Mouse (Mus musculus): Measurements from ENCODE around the gene Atrnl1.
"Not testable (repeated sequence)": the region's sequence is repeated elsewhere in the genome, so short reads cannot be mapped to it uniquely, and the experiment has no call there.

Atrnl1 gene

DNA sequence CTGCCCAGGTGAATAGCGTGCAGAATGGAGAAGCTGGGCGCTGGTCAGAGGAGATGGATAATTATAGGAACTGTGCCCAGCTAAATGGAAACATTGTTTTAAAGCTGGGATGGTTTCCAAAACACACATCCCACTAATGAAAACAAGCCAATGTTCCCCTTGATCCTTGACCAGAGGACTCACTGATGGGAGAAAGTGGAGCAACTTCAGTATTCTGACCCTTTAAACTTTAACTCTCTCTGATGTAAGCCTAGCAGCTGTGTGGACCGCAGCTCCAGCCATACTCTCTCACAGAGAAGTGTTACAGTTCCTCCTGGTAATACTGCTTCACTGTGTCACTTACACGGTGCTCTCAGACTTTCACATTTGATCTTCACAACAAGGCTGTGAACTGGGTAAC lies 432.7 kb downstream of the Atrnl1 start:
- no peak for DNase-seq

DNA sequence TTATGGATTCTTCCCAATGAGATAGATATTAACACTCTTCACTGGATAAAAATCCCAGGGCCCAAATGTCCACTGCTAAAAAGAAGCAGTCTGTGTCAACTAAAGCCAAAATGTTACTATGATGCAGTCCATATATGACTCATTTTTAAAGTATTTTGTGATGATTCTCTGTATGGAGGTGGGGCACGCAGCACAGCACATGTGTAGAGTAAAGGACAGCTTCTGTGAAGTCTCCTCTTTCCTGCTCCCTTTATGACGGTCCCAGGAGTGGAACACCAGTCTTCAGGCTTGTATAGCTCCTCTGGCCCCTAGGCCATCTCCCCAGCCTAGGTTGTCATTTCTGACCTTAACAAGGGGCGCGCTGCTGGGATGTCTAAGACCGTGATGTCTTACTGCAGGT lies 434.0 kb downstream of the Atrnl1 start:
- DNase-seq: no peak

DNA sequence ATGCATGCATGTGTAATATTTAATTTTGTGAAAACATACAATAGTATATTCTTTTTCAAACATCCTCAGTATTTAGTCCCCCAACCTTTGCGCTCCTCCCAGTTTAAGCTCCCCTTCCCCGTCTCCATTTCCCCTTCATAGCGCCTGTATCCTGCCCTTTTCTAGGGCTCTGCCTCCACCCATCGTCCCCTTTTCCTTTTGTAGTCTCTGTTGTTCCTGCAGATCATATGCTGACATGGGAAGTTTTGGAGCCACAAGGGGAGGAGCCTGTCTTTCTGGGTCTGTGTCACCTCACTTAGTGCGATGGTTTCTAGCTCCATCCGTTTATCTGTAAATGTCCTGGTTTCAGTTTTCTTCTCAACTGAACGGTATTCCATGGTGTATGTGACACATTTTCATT lies 435.8 kb downstream of the Atrnl1 start:
- no peak for DNase-seq

DNA sequence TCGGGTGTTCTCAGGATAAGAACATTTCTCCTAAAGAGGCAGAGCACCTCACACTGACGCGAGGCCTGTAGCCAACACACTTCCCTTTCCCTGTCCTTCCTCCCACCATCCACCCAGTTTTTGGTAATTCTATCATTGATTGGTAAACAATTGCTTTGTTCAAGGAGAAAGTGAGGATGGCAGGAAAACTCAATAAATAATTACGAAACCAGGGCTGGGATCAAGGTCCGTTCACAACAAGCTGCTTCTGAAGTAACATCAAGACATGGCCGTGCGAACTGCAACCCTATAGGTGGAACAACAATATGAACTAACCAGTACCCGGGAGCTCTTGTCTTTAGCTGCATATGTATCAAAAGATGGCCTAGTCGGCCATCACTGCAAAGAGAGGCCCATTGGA lies 439.6 kb downstream of the Atrnl1 start:
- DNase-seq: not testable (repeated sequence)

DNA sequence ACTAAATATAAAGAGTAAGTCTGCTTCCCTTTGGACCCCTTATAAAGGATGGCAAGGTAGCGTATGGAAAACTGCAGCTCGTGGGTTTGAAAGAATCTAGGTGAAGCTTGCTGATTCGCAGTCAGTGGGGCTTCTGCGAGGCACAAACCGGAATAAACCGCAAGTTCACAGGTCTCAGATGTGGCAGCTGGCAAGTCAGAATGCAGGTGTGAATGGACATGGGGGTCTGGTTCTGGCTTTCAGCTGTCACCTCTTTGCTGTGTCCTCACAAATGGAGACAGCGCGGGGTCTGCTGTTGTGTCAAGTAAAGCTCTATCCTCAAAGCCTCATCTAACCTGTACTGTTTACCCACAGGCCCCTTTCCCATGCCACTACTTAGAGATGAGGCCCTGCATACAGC lies 440.2 kb downstream of the Atrnl1 start:
- no peak for DNase-seq

DNA sequence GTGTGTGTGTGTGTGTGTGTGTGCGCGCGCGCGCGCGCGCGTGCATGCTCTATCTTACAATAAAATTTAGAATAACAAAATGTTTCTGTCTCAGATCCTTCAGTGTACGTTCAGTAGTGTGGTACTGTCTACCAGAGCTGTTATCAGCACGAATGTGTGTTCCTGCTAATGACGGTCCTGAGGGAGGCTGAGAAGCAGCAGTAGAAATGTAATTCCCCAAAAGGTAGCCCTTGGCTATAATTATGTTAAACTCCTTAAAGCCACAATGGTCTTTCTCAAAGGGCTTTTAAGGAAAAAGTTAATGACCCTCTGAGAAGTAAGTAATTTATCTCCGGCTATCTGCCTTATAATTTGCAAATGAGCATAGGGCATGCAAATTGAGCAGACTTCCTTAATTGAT lies 441.1 kb downstream of the Atrnl1 start:
- DNase-seq: no peak

DNA sequence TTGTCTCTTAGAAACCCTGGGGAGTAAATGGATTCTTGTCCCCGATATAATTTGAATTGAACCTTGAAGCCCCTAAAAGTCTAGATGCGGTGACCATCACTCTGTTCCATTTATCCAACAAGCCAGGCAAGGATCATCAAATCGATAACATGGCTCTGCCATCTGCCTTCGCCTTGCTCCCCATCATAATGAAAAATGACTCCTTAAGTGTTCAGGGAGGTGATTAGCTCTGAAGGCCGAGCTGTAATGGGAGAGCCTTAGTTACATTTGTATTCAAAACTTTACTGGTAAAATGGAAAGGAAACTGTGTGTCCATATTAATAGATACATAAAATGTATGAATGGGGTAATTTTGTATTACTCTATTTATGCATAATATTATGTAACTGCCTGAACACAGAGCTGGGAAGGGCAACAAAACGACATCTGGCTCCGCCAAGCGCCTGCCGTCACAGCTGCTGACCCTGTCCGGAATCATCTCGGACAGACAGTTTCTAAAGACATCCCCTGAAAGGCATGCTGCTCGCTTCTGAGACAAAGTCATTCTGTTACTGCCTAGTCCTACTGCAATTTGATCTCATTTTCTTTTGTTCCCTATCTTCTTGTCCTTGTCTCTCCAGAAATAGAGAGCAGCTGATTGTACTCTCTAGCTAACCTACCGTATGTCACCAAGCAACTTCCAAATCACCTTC lies 441.8 kb downstream of the Atrnl1 start:
- DNase-seq: no peak

DNA sequence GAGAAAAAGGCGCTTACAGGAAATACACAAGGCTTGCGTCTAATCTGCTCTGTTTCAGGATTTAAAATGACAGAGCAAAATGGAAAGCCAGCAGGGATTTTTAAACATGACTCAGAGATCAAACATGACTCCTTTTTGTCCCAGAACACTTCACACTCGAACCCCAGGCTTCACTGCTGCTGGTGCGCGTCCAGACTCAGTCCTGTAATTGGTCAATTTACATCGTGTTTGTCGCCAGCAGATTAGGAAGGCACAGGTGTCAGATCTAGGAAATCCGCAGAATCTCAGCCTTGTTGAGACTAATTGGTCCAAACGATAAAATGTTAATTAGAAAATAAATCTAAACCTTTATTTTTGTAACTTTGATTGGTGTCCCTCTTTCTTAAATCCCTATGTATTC lies 448.9 kb downstream of the Atrnl1 start:
- DNase-seq: no peak

DNA sequence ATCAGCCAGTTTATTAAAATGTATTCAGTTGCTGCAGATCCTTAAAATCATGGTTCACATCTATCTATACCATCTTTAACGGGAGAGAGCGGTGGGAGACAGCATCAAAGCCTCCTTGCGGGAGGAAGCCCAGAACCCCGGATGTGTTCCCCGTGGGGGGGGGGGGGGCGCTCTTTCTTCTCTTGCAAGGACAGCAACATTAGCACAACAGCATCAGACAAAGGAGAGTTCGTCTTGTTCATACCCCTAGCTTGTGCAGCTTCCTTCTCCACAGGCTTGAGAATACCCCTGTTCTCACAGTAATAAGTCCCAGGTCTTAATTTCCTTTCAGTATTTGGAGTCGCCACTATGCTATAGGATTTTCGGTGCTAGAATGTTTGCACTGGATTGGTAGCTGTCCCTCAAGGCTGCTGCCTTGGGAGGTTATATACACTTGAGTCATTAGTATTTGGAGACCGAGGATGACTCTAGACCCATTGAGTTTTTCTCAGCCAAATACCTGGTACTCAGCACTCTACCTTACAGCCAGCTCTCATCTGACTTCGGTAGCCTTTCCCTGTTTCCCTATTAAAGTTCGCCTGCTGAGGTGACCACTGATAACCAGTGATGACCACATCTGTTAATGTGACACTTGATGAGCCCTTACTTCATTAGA lies 449.5 kb downstream of the Atrnl1 start:
- DNase-seq: no peak

DNA sequence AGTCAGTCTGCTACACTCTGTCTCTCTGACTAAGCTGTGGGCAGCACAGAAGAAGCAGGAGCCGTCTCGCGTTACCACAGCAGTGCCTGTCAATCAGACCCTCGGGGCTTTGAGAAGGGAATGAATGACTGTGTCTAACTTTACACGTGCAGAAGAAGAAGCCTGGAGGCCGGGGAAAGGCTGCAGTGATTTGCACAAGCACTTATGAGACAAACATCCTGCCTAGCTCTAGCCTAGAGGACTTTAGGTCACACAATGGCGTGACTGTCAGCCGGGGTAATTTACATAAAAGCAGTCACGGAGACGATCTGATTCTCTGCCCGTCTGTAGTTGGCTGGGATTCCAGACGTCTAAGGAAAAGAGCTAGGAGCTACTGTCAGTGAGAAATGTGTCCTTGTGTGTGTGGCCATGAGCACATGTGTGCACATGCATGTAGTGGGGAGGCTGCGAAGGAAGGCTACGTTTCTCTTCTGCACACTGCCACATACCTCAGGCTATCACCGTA lies 450.1 kb downstream of the Atrnl1 start:
- DNase-seq: no peak

DNA sequence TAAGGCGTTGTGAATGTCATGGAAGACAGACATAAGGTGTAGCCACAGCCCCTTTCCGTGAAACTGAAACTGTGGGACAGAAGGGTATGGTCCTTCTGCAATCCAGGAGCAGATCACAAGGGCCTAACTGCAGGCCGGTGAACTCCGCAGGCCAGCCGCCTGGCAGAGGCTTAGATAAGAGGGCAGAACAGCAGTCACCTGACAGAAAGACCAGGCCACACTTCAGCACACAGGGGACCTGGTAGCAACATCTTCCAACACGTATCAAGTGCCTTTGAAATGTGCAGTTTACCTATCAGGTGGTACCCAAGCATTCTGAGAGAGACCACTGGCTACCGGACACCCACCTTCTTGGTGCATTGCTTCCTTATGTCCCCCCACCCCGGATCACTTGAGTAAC lies 451.1 kb downstream of the Atrnl1 start:
- DNase-seq: no peak

DNA sequence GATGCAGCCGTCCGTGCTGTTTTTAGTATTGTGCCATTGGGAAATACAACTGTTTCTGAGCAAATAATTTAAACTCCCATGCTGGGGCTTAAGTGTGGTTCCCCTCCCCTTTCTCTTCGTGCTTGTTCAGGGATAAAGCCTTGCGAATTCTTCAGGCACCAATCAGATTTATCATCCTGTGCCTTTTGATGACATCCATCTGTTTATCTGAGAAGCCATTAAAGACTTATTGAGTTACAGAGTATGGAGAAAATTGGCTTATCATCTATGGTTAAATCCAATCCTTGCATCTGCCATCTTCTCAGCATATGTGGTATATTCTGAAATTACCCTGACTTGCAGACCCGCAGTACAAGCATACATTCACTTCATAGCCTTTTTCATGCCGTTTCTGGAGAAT lies 452.7 kb downstream of the Atrnl1 start:
- no peak for DNase-seq

DNA sequence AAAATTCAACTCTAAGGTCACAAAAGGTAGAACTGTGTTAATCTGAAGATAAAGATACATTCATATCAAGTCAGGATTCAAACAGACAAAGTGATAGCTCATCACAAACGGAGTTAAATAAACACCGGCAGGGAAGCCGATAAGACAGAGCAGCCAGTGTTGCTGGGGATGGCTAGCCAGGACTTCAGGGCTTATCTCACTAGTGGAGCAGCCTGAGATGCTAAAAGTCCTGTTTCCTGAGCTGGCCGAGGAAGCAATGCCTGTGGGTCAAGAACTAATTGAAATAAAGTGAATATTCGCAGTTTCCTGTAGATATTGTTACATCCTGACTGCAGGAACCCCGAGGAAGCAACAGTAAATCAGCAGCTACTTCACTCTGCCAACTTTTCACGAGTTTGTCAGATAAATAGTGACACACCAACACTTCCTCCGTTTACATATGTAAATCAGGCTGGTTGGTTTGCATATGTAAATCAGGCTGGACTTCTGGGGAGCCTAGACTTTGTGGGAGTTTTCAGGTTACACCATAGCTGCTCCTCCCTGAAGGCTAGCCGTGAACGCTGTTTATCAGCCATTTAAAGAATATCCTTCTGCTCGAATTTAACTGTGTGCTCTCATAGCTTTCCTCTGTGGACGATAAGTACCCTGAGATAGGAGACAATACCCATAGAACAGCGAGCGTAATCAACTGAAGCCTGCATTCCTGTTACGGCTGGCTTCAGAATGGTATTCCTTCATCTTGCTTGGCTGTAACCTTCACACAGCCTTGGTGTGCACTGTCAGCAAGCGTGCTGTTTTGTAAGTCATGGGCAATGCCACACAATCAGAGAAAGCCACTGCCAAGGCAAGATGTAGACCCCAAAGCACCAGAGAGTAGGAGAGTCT lies 453.5 kb downstream of the Atrnl1 start:
- no peak for DNase-seq

DNA sequence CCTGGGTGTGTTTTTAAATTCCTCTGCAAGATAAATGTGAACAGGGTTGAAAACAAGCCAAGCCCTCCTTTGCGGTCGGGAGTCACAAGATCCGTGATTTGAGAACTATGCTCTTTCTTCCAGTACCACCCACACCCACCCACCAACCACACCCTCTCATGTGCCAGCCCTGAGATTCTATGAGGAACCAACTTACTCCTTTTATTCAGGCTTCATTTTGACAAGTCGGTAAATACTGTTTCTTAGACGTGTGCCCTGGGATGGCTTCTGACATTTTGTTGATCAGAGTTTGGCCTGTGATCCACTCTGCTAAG lies 454.1 kb downstream of the Atrnl1 start:
- no peak for DNase-seq

DNA sequence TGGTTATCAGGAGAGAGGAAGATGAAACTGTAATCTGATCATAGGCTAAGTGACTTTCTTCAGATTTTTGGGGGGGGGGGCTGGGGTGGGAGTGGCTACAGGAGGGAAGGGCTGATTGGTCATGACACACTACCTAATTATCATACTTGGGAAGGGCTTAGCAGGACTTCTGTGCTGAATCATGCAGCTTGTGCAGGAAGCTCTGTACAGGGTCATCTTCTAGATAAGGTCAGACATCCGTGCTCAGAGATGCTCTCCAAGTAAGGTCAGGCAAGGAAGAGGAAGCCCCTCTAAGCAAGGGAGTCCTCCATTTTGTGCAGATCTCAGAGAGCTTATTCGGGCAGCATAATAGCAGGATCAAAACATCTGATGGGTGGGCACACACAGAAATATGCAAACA lies 454.7 kb downstream of the Atrnl1 start:
- no peak for DNase-seq

DNA sequence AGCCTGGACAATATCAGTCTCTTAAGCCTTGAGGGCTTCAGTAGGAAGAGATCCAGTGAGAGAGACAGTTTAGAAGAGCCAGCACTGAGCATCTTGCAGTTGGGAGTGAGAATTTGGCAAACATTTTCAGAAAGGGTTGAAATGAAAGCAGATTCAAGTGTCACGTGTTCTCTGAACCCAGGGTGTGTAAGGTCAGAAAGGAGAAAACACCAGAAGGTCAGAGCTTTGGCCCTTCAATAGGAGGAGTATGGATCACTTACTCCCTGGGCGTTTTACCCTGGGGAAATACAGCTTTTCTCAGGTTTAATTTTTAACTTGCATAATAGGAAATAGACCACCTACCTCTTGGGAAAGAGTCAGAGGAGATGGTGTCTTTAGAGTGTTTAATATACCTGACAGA lies 457.3 kb downstream of the Atrnl1 start:
- DNase-seq: no peak

DNA sequence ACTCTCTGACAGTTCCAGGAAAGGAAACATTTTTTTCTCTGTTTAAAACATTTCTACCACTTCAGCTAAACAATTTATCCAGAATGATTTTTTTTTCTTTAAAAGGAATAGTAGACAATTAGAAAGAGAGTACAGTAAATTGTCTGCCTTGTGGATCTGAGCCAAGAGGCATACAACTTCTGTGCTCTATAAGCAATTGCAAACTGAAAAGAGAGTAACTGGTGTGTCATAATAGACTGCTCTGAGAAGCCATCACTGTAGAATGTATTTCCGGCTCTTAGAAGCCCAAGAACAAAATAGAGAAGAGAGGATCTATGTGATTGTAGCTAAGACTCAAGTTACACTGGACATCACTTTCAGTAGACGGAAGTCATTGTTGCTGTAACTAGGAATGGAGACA lies 458.1 kb downstream of the Atrnl1 start:
- no peak for DNase-seq

DNA sequence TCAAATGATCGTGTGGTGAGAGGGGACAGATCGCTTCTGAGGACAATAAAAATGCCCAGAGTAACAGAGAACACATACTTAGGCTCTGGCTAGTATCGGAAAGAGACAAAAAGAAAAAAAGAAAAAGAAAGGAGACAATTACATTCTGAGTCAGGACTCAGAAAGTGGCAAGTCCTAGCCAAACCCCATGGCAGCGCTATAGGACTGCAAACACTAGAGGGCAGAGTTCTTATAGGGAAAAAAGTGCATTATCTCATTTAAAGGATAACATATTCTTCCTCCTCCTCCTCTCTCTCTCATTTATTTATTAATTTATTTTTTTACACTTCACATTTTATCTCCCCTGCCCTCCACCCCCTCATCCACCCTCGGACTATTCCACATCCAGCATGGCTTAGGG lies 461.6 kb downstream of the Atrnl1 start:
- DNase-seq: no peak

DNA sequence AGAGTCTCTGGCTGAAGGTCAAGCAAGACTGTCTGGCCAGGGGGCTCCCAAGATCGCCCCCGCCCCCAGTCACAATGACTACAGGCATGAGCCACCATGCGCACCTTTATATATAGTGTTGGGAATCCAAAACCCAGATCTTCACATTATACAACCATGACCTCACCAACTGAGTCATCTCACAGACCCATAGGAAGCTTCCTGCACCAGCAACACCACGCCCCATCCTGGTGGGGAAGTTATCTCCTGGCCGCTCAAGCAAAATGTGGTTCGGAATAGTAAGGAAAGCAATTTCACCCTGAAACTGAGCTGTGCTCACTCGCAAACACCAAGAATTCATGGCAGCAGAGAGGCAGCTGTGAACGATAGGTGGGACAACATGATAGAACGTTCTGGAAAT lies 462.0 kb downstream of the Atrnl1 start:
- no peak for DNase-seq

DNA sequence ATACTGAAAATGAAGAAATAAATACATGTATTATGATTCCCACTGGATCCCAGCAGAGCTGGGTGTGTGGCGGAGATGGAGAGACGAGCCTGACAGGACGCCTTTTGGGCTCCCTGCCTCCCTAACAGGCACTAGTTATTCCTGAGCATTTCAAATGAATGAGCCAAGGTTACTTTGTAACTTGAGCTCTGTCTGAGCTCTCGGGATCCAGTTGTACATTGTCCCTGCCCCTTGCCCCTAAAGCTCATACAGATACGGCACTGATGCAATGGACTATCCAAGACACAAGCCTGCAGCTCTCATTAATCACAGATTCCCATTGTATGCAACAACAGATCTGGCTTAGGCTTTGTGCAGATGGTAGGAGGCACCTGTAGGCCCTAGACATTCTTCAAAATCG lies 464.4 kb downstream of the Atrnl1 start:
- no peak for DNase-seq

DNA sequence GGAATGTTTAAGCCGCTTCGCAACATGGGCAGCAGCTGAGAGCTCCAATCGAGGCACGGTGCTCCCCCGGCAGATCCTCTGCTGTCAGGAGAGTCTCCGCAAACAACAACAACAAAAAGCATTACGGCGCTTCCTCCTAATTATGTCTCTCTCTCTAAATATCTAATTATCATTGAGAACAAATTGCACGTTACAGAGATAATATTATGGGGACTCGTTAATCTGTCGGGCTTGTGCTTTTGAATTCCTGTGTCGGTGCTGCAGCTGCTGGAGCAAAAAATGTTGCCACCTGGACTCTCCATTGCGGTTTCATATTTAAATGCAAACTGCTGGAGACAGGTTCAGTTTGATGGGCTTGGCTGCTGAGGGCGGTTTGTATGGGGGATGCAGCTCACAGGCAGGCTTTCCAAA lies 466.1 kb downstream of the Atrnl1 start:
- DNase-seq: no peak

DNA sequence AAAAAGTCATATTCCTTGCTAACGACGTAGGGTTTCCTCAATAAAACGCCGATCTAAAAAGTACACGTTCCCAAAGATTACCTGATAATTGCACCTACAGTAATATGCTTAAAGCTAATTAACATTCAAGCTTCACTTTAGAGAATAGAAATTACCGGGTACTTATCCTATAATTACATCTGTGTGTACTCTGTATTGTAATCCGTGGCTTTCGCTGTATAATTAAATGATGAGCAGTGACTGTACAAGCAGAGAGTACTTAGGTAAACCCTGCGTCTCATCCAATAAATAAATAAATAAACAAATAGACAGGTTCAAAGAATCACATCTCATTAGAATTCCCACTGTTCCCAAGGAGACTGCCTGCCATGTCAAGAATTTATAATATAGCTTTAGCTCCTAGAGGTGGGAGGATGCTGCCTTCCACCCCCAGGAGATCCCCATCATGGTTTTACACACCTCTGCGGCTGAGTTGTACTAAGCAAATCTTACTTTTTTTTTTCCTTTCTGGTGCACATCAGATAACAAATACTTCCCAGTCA lies 466.8 kb downstream of the Atrnl1 start:
- no peak for DNase-seq

DNA sequence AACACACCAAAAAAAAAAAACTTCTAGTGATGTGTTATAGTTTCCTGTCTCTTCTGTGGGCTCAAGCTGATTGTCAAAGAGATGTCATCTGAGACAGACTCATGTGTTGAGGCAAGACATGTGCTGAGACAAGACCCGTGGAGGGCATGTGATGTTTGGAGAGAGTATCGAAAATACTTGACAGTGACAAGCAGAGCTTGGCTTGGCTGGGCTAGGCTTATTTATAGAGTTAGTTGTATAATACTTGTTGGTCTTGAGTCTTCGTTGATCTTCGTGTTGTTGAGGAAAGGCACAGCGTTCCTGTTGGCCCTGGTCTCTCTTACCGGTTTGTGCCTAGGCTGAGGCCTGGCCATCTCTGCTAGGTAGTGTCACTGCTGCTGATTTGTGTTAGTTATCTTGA lies 469.3 kb downstream of the Atrnl1 start:
- no peak for DNase-seq

DNA sequence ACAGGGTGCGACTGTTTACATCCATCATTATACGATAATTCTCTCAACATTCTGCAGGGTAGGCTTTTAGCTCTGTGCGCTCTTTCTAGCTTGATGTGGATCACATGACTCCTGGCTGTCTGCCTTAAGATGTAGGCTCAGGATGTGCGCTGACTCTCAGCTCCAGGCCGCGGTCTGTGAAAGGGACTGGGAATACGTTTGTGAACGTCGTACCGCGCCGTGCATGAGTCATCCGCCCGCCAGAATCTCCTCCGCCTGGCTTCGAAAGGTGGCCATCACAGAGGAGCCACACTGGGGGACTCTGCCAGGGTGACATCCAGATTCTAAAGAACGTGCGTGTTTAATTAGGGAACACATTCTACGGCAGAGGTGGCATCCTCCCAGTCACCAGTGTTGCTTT lies 471.9 kb downstream of the Atrnl1 start:
- peak; percentile 30 for DNase-seq

Measured in right cerebral cortex, postnatal 14 days (tissue).